Mouse (Mus musculus): ENCODE measurements around the gene Zfr. TPM values are rescaled to one million over a fixed set of nuclear protein-coding genes. Genes with fewer than 3 reads are reported as not detected.

Zfr gene
- polyA plus RNA-seq, 1 experiment = 124 TPM

GRCm38 (mm10) chr15:12193880-12194816 is 76.5 kb downstream of the Zfr start:
- Histone ChIP-seq H3K4me3 (ENCODE audit: low read depth, low read length) (no peak overlapping the region), H3K9me3 (replicated peaks; ENCODE audit: control insufficient read depth, insufficient read depth, low read length, poor library complexity, severe bottlenecking) (no peaks in the 10 kb centered on the region), H3K36me3 (ENCODE audit: control insufficient read depth, insufficient read depth, low read length, poor library complexity, severe bottlenecking) (no peaks in the 10 kb centered on the region), H3K27me3 (ENCODE audit: control insufficient read depth, insufficient read depth, low read length, poor library complexity, severe bottlenecking) (no peaks in the 10 kb centered on the region), H3K4me1 (ENCODE audit: control insufficient read depth, insufficient read depth, low read length) (no peaks in the 10 kb centered on the region), H3K27ac (ENCODE audit: insufficient read depth, low read length) (no peak overlapping the region), H3K9ac (ENCODE audit: low read depth, poor library complexity, severe bottlenecking) (no peak overlapping the region)
- TF ChIP-seq EP300 (IDR thresholded peaks at IDR 0.05; ENCODE audit: insufficient read depth, low read depth, low read length) (no peak), CTCF (IDR thresholded peaks at IDR 0.05; ENCODE audit: low read depth, low read length) (no peak), POLR2A (IDR thresholded peaks at IDR 0.05; ENCODE audit: insufficient read depth, low read length) (no peak)

DNA sequence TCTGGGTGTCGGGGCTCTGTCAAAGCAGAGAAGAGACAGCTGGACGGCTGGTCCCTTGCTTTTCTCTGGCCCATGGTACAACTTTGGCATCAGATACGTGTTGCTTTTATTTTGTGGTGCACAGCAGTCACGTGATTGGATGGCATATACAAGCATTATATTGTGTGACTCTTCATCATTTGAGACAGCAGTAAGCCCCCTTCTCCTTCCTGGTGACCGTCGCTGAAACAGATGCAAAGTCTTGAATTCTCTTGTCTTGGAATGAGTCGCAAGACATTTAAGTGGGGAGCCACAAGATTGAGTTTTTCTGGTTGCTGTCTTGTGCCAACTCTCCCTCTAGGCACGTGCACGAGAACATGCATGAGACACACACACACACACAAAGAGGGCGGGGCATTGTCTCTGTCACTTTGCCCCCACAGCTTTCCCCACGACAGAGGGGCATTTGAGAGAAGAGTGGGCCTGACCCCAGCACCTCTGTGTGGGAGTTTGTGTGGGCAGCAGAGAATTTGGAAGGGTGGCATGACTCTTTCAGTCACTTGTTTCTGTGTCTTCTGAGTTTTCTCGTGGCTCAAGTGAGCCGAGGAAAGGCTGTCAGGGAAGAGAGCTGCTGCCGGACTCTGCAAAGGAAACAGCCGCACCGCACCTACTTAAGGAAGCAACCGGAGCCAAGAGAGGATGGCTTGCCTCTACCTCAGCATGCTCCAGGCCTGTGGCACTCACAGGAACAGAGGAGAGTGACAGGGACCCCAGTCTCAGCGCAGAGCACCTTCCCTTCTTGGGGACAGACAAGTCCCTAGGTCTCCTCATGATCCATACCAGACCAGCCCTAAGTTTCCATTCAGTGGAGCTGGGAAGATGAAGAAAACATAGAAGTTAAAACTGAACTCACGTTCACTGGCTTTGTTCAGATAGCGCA is 77.4 kb downstream of the Zfr start:
- Histone ChIP-seq H3K36me3 (ENCODE audit: control insufficient read depth, insufficient read depth, low read length, poor library complexity, severe bottlenecking) (no peaks in the 10 kb centered on the region), H3K27ac (ENCODE audit: insufficient read depth, low read length) (no peak overlapping the region), H3K4me1 (ENCODE audit: control insufficient read depth, insufficient read depth, low read length) (no peaks in the 10 kb centered on the region), H3K9me3 (replicated peaks; ENCODE audit: control insufficient read depth, insufficient read depth, low read length, poor library complexity, severe bottlenecking) (no peaks in the 10 kb centered on the region), H3K9ac (ENCODE audit: low read depth, poor library complexity, severe bottlenecking) (no peak overlapping the region), H3K4me3 (ENCODE audit: low read depth, low read length) (no peak overlapping the region), H3K27me3 (ENCODE audit: control insufficient read depth, insufficient read depth, low read length, poor library complexity, severe bottlenecking) (no peaks in the 10 kb centered on the region)
- no peak for TF ChIP-seq CTCF (IDR thresholded peaks at IDR 0.05; ENCODE audit: low read depth, low read length)
- no peak for TF ChIP-seq POLR2A (IDR thresholded peaks at IDR 0.05; ENCODE audit: insufficient read depth, low read length)
- no peak for TF ChIP-seq EP300 (IDR thresholded peaks at IDR 0.05; ENCODE audit: insufficient read depth, low read depth, low read length)

DNA sequence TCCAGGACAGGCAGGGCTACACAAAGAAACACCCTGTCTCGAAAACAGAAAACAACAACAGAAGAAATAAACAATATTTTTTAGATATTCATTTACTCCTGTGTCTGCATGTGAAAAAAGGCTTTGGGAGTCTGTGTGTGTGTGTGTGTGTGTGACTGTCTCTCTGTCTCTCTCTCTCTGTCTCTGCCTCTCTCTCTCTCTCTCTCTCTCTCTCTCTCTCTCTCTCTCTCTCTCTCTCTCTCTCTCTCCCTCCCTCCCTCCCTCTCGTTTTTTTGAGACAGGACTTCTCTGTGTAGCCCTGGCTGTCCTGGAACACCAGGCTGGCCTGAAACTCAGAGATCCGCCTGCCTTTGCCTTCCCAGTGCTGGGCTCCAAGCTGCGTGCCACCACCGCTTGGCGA is 78.3 kb downstream of the Zfr start:
- Histone ChIP-seq H3K27ac (ENCODE audit: insufficient read depth, low read length) (no peak overlapping the region), H3K4me3 (ENCODE audit: low read depth, low read length) (no peak overlapping the region), H3K4me1 (ENCODE audit: control insufficient read depth, insufficient read depth, low read length) (no peaks in the 10 kb centered on the region), H3K36me3 (ENCODE audit: control insufficient read depth, insufficient read depth, low read length, poor library complexity, severe bottlenecking) (no peaks in the 10 kb centered on the region), H3K27me3 (ENCODE audit: control insufficient read depth, insufficient read depth, low read length, poor library complexity, severe bottlenecking) (no peaks in the 10 kb centered on the region), H3K9me3 (replicated peaks; ENCODE audit: control insufficient read depth, insufficient read depth, low read length, poor library complexity, severe bottlenecking) (no peaks in the 10 kb centered on the region), H3K9ac (ENCODE audit: low read depth, poor library complexity, severe bottlenecking) (no peak overlapping the region)
- TF ChIP-seq POLR2A (IDR thresholded peaks at IDR 0.05; ENCODE audit: insufficient read depth, low read length) (no peak), EP300 (IDR thresholded peaks at IDR 0.05; ENCODE audit: insufficient read depth, low read depth, low read length) (no peak), CTCF (IDR thresholded peaks at IDR 0.05; ENCODE audit: low read depth, low read length) (no peak)

DNA sequence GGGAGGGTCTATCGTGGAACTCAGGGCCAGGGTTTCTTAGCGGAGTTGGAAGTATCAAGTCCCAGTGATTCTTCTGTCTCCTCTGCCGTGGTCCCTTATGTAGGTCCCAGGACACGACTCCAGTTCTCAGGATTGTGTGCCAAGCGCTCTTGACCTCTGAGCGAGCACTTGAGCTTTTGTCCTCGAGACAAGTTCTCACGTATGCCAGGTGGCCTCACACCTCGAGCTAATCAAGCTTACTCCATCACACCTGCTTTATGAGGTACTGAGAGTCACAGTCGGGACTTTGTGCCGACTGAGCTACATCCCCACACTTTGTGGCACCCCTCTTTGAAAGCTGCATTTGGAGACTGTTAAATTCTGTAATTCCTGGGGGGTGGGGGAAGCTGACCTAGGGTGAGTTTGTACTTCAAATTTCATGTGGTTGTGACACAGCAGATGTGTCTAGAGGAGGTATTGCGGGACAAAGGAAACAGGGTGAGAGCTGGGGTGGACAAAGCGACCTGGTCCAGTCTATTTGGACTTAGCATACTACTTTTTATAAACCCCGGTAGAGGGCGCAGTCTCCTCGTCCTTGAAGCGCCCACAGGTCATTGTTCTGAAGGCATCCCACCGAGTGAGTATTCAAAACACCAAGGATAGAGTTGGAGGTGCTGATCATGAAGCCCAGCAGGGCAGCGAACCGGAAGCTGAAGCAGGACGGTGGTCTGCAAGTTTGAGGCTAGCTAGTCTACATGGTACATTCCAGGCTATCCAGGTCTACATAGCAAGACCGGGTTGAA is 79.0 kb downstream of the Zfr start:
- no peaks in the 10 kb centered on the region for H3K9me3 ChIP-seq (replicated peaks; ENCODE audit: control insufficient read depth, insufficient read depth, low read length, poor library complexity, severe bottlenecking)
- no peaks in the 10 kb centered on the region for H3K36me3 ChIP-seq (ENCODE audit: control insufficient read depth, insufficient read depth, low read length, poor library complexity, severe bottlenecking)
- H3K9ac ChIP-seq (ENCODE audit: low read depth, poor library complexity, severe bottlenecking) = no peak overlapping the region
- H3K27ac ChIP-seq (ENCODE audit: insufficient read depth, low read length) = no peak overlapping the region
- peak overlapping the region; percentile 14; the same call in 1 of the 2 replicates for H3K4me3 ChIP-seq (ENCODE audit: low read depth, low read length)
- H3K27me3 ChIP-seq (ENCODE audit: control insufficient read depth, insufficient read depth, low read length, poor library complexity, severe bottlenecking) = no peaks in the 10 kb centered on the region
- no peaks in the 10 kb centered on the region for H3K4me1 ChIP-seq (ENCODE audit: control insufficient read depth, insufficient read depth, low read length)
- peak; percentile 72 for TF ChIP-seq CTCF (IDR thresholded peaks at IDR 0.05; ENCODE audit: low read depth, low read length)
- no peak for TF ChIP-seq POLR2A (IDR thresholded peaks at IDR 0.05; ENCODE audit: insufficient read depth, low read length)
- TF ChIP-seq EP300 (IDR thresholded peaks at IDR 0.05; ENCODE audit: insufficient read depth, low read depth, low read length) = 0 out of 2 replicates have a peak, but pooled peaks have one; percentile 43

- H3K27me3 ChIP-seq (ENCODE audit: control insufficient read depth, insufficient read depth, low read length, poor library complexity, severe bottlenecking) = no peaks in the 10 kb centered on the region
- no peak overlapping the region for H3K9ac ChIP-seq (ENCODE audit: low read depth, poor library complexity, severe bottlenecking)
- no peaks in the 10 kb centered on the region for H3K36me3 ChIP-seq (ENCODE audit: control insufficient read depth, insufficient read depth, low read length, poor library complexity, severe bottlenecking)
- H3K27ac ChIP-seq (ENCODE audit: insufficient read depth, low read length) = no peak overlapping the region
- peaks cover 3% of the 10 kb centered on the region for H3K4me1 ChIP-seq (ENCODE audit: control insufficient read depth, insufficient read depth, low read length)
- H3K4me3 ChIP-seq (ENCODE audit: low read depth, low read length) = 0 out of 2 replicates have a peak overlapping the region, but pooled peaks have one; percentile 14
- H3K9me3 ChIP-seq (replicated peaks; ENCODE audit: control insufficient read depth, insufficient read depth, low read length, poor library complexity, severe bottlenecking) = no peaks in the 10 kb centered on the region
- TF ChIP-seq CTCF (IDR thresholded peaks at IDR 0.05; ENCODE audit: low read depth, low read length) = no peak
- no peak for TF ChIP-seq POLR2A (IDR thresholded peaks at IDR 0.05; ENCODE audit: insufficient read depth, low read length)
- TF ChIP-seq EP300 (IDR thresholded peaks at IDR 0.05; ENCODE audit: insufficient read depth, low read depth, low read length) = no peak
These were observed 79.7 kb downstream of the Zfr start for GRCm38 (mm10) chr15:12197361-12197760.
